ENCODE assay signal across 7 mouse cellular contexts in genomic region chr14:84443288-84443686, GRCm38 (mm10). TPM values are rescaled to one million over a fixed set of nuclear protein-coding genes. Genes with fewer than 3 reads are reported as not detected.
DNase-seq lines count a peak whose midpoint lies in the region; ATAC-seq and TF ChIP-seq lines count a peak whose summit lies in the region.

Gene Pcdh17 (plus strand): TSS chr14:84443563.

- no peak within 1 kb of the TSS; the same call in 1 of the 2 replicates for H3K27ac ChIP-seq in bone marrow, adult 2 months (ENCODE audit: control insufficient read depth, insufficient read depth, low read depth, low read length, poor library complexity)
- H3K27ac ChIP-seq in embryonic facial prominence, embryonic 14.5 days (replicated peaks; ENCODE audit: low read depth, low read length) = peak within 1 kb of the TSS; percentile 84
- H3K27ac ChIP-seq in heart, adult 2 months = peak within 1 kb of the TSS; percentile 61
- H3K27ac ChIP-seq in limb, embryonic 12.5 days = peak within 1 kb of the TSS; percentile 78
- H3K27ac ChIP-seq in midbrain, embryonic 14.5 days (replicated peaks; ENCODE audit: low read depth, low read length) = peak within 1 kb of the TSS; percentile 85
- H3K27ac ChIP-seq in spleen, adult 2 months (ENCODE audit: insufficient read depth, low read length) = no peak within 1 kb of the TSS

- H3K9ac ChIP-seq in embryonic facial prominence, embryonic 14.5 days (ENCODE audit: low read depth, low read length) = peak within 1 kb of the TSS; percentile 63
- peak within 1 kb of the TSS; percentile 57 for H3K9ac ChIP-seq in heart, adult 2 months (ENCODE audit: low read depth, low read length)
- peak within 1 kb of the TSS; percentile 63 for H3K9ac ChIP-seq in limb, embryonic 12.5 days (replicated peaks)
- peak within 1 kb of the TSS; percentile 56 for H3K9ac ChIP-seq in midbrain, embryonic 14.5 days (replicated peaks; ENCODE audit: low read length)

- DNase-seq in embryonic facial prominence, embryonic 14.5 days (ENCODE audit: low spot score) = peak; percentile 98
- peak; percentile 92 to 93 for DNase-seq in heart, adult 2 months
- peak; percentile 94 to 95 for DNase-seq in kidney, adult 8-10 months
- peak; percentile 98 for DNase-seq in midbrain, embryonic 14.5 days
- peak in 1 of 2 experiments; percentile 47 for DNase-seq in spleen, adult 2 months (ENCODE audit: low read depth in 1 of 2, low spot score in 2 of 2)

- H3K27me3 ChIP-seq in embryonic facial prominence, embryonic 14.5 days (replicated peaks; ENCODE audit: control insufficient read depth, insufficient read depth, low read length) = peaks cover 28% of the 10 kb centered on the region
- H3K27me3 ChIP-seq in heart, adult 2 months (ENCODE audit: control insufficient read depth, insufficient read depth, low read length) = peaks cover 13% of the 10 kb centered on the region; the same call in 1 of the 2 replicates
- peaks cover 44% of the 10 kb centered on the region for H3K27me3 ChIP-seq in limb, embryonic 12.5 days
- H3K27me3 ChIP-seq in midbrain, embryonic 14.5 days (ENCODE audit: control insufficient read depth, insufficient read depth, low read length) = peaks cover 6% of the 10 kb centered on the region
- peaks cover 17% of the 10 kb centered on the region for H3K27me3 ChIP-seq in spleen, adult 2 months (ENCODE audit: control insufficient read depth, insufficient read depth, low read length)

- TF ChIP-seq CTCF in bone marrow, adult 2 months (IDR thresholded peaks at IDR 0.05; ENCODE audit: control insufficient read depth, insufficient read depth, low read length) = no peak
- TF ChIP-seq CTCF in heart, adult 2 months (IDR thresholded peaks at IDR 0.05) = 0 out of 2 replicates have a peak, but pooled peaks have one; percentile 5
- no peak for TF ChIP-seq CTCF in spleen, adult 2 months (IDR thresholded peaks at IDR 0.05; ENCODE audit: extremely low read depth, insufficient read depth, insufficient read length, insufficient replicate concordance)

- peak within 1 kb of the TSS; percentile 84 for H3K4me2 ChIP-seq in embryonic facial prominence, embryonic 14.5 days (ENCODE audit: low read depth, low read length)
- peak within 1 kb of the TSS; percentile 85 for H3K4me2 ChIP-seq in limb, embryonic 12.5 days
- H3K4me2 ChIP-seq in midbrain, embryonic 14.5 days (ENCODE audit: low read length) = peak within 1 kb of the TSS; percentile 96

- peak within 1 kb of the TSS; percentile 66 for H3K4me3 ChIP-seq in bone marrow, adult 2 months (replicated peaks; ENCODE audit: control insufficient read depth, low read depth, low read length)
- H3K4me3 ChIP-seq in embryonic facial prominence, embryonic 14.5 days (ENCODE audit: low read depth, low read length) = peak within 1 kb of the TSS; percentile 57
- H3K4me3 ChIP-seq in heart, adult 2 months = peak within 1 kb of the TSS; percentile 54
- peak within 1 kb of the TSS; percentile 57 for H3K4me3 ChIP-seq in limb, embryonic 12.5 days (replicated peaks)
- H3K4me3 ChIP-seq in midbrain, embryonic 14.5 days (replicated peaks; ENCODE audit: low read depth, low read length) = peak within 1 kb of the TSS; percentile 69
- peak within 1 kb of the TSS; percentile 45 for H3K4me3 ChIP-seq in spleen, adult 2 months (ENCODE audit: extremely low read depth, insufficient read depth, insufficient read length)

- no peak for TF ChIP-seq EP300 in heart, adult 2 months (IDR thresholded peaks at IDR 0.05; ENCODE audit: insufficient read depth, low read depth, low read length)

- no peaks in the 10 kb centered on the region for H3K36me3 ChIP-seq in embryonic facial prominence, embryonic 14.5 days (ENCODE audit: control insufficient read depth, insufficient read depth, low read length)
- no peaks in the 10 kb centered on the region for H3K36me3 ChIP-seq in heart, adult 2 months (ENCODE audit: control insufficient read depth, insufficient read depth, low read length)
- no peaks in the 10 kb centered on the region for H3K36me3 ChIP-seq in limb, embryonic 12.5 days
- H3K36me3 ChIP-seq in midbrain, embryonic 14.5 days (ENCODE audit: control insufficient read depth, insufficient read depth, low read length) = no peaks in the 10 kb centered on the region
- no peaks in the 10 kb centered on the region for H3K36me3 ChIP-seq in spleen, adult 2 months (ENCODE audit: control insufficient read depth, insufficient read depth, low read length)

- H3K4me1 ChIP-seq in bone marrow, adult 2 months (ENCODE audit: control insufficient read depth, insufficient read depth, low read length) = no peaks in the 10 kb centered on the region; the same call in 1 of the 2 replicates
- H3K4me1 ChIP-seq in embryonic facial prominence, embryonic 14.5 days (ENCODE audit: control insufficient read depth, insufficient read depth, low read length) = peaks cover 16% of the 10 kb centered on the region
- no peaks in the 10 kb centered on the region for H3K4me1 ChIP-seq in heart, adult 2 months (ENCODE audit: control insufficient read depth, insufficient read depth, low read length)
- peaks cover 33% of the 10 kb centered on the region for H3K4me1 ChIP-seq in limb, embryonic 12.5 days (replicated peaks)
- H3K4me1 ChIP-seq in midbrain, embryonic 14.5 days (ENCODE audit: control insufficient read depth, insufficient read depth, low read length) = peaks cover 12% of the 10 kb centered on the region
- H3K4me1 ChIP-seq in spleen, adult 2 months (ENCODE audit: control insufficient read depth, insufficient read depth, insufficient read length) = no peaks in the 10 kb centered on the region; the same call in 1 of the 2 replicates

- intact Hi-C loops in heart, adult 2 months (cut with DNase I) = loop anchor here (10.0 kb wide), 2 partner anchors 82 to 1882 kb away; no protein-coding TSS in a partner anchor

- H3K9me3 ChIP-seq in embryonic facial prominence, embryonic 14.5 days (ENCODE audit: control insufficient read depth, low read length) = no peaks in the 10 kb centered on the region
- H3K9me3 ChIP-seq in limb, embryonic 12.5 days = no peaks in the 10 kb centered on the region
- no peaks in the 10 kb centered on the region for H3K9me3 ChIP-seq in midbrain, embryonic 14.5 days (ENCODE audit: control insufficient read depth, low read length)

- peak; percentile 94 for ATAC-seq in embryonic facial prominence, embryonic 14.5 days (ENCODE audit: low read depth)
- ATAC-seq in limb, embryonic 12.5 days (ENCODE audit: insufficient number of reproducible peaks, insufficient read depth, low FRiP score, low TSS enrichment, low read depth) = peak; percentile 92
- ATAC-seq in midbrain, embryonic 14.5 days (ENCODE audit: low FRiP score, low TSS enrichment) = peak; percentile 93

- H3K79me2 ChIP-seq in heart, adult 2 months (replicated peaks; ENCODE audit: control insufficient read depth, insufficient read depth, low read length) = no peaks in the 10 kb centered on the region

- 1% methylated on average over 30 of the region's 31 CpGs for WGBS in bone marrow, adult 2 months
- WGBS in embryonic facial prominence, embryonic 14.5 days = under 1% methylated on average over 31 of the region's 31 CpGs
- under 1% methylated on average over 31 of the region's 31 CpGs for WGBS in heart, adult 2 months
- WGBS in limb, embryonic 12.5 days = under 1% methylated on average over 31 of the region's 31 CpGs
- under 1% methylated on average over 31 of the region's 31 CpGs for WGBS in midbrain, embryonic 14.5 days
- WGBS in spleen, adult 2 months = 2% methylated on average over 31 of the region's 31 CpGs

- no peak for TF ChIP-seq POLR2A in bone marrow, adult 2 months (IDR thresholded peaks at IDR 0.05; ENCODE audit: borderline replicate concordance, control insufficient read depth, low read depth, low read length)
- peak; percentile 97 for TF ChIP-seq POLR2A in heart, adult 2 months (IDR thresholded peaks at IDR 0.05; ENCODE audit: insufficient read depth, low read depth, low read length)
- TF ChIP-seq POLR2A in spleen, adult 2 months (IDR thresholded peaks at IDR 0.05; ENCODE audit: low read depth, low read length) = no peak

RNA-seq across cellular contexts. Expression of gene Pcdh17, which starts in this region (rescaled TPM):
- 0.20 and 0.25 TPM in 2 replicates for polyA plus RNA-seq in bone marrow, adult 2 months (2011; ENCODE audit: insufficient read depth, insufficient read length, low replicate concordance, missing spikeins)
- 7.0 and 8.7 TPM in 2 replicates for polyA plus RNA-seq in embryonic facial prominence, embryonic 14.5 days (2014; fragmentation: Nextera tagmentation; extraction: Ambion mirVana)
- total RNA-seq in heart, adult 2 months (2021) = 1 to 10 TPM; 1.7 to 2.4 TPM
- 1.2 and 2.0 TPM in 2 replicates for polyA plus RNA-seq in heart, adult 2 months (2012; rRNA removed)
- polyA plus RNA-seq in limb, embryonic 12.5 days (2016; fragmentation: Nextera tagmentation; extraction: Ambion mirVana) = 6.7 and 7.2 TPM in 2 replicates
- 30.6 and 32.3 TPM in 2 replicates for polyA plus RNA-seq in midbrain, embryonic 14.5 days (2014; fragmentation: Nextera tagmentation; extraction: Ambion mirVana)
- 1.4 and 1.5 TPM in 2 replicates for polyA plus RNA-seq in spleen, adult 2 months (2012; rRNA removed)

Comparison
In these comparisons a context has a peak if more than half of its experiments do, and no peak if none do; other contexts are left out.
1. H3K27ac ChIP-seq: peak in embryonic facial prominence, embryonic 14.5 days (single experiment), heart, adult 2 months (single experiment), limb, embryonic 12.5 days (single experiment) and midbrain, embryonic 14.5 days (single experiment); none in bone marrow, adult 2 months (single experiment) and spleen, adult 2 months (single experiment).
2. Peak in every context shown above with its lines, with median percentiles within 50 percentile points of each other: H3K4me3 ChIP-seq, ATAC-seq, H3K4me2 ChIP-seq and H3K9ac ChIP-seq.